Mouse (Mus musculus) ES-E14 (cell line): ENCODE results near the gene Gpd1.

Source experiments
- CHD2 ChIP-seq: IDR thresholded peaks from 2 replicates; pipeline ENCODE4 v1.6.1; 2014; ENCODE audit warnings: mild to moderate bottlenecking, low read depth, low read length, inconsistent platforms
- MAFK ChIP-seq: IDR thresholded peaks from 2 replicates; pipeline ENCODE4 v1.6.1; 2014; ENCODE audit warnings: mild to moderate bottlenecking, low read depth, low read length, inconsistent platforms; ENCODE audit not compliant: insufficient read depth
- ZNF384 ChIP-seq: IDR thresholded peaks from 2 replicates; pipeline ENCODE4 v1.6.1; 2012; ENCODE audit warnings: low read depth, low read length, inconsistent platforms

- TF ChIP-seq MAFK (no peak), ZNF384 (no peak), CHD2 (no peak)
Observed at GRCm38 (mm10) chr15:99679008-99679407, 38.3 kb upstream of the Gpd1 start.
